Mouse (Mus musculus): ENCODE measurements around the gene Arf3.

DNA sequence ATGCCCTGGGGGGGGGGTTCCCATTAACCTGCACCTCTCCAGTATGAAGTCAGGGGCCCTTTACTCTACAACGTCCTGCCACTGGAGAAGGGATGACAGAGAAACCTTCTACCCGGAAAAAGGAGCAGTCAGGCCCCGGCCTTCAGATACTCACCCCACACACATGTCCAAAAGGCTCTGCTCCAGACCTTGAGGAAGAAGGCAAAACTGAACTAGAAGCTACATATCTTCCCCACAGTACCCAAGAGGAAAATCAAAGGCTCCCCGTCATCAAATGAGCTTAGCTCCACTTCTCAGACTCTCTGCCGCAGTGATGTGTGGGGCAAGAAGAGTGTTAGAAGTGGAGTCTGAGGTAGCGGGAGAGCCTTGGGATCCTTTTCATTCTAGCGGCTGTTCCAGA, 36.3 kb downstream of the Arf3 start:
- TF ChIP-seq CTCF (IDR thresholded peaks at IDR 0.05; ENCODE audit: low read depth) = no peak
- TF ChIP-seq EP300 (IDR thresholded peaks at IDR 0.05; ENCODE audit: low read depth) = no peak
